Mouse (Mus musculus): ENCODE results near the gene Slc39a7. TPM values are rescaled to one million over a fixed set of nuclear protein-coding genes. Genes with fewer than 3 reads are reported as not detected.

Slc39a7 gene
- polyA plus RNA-seq, 2 experiments = 25.1 to 28.1 TPM

DNA sequence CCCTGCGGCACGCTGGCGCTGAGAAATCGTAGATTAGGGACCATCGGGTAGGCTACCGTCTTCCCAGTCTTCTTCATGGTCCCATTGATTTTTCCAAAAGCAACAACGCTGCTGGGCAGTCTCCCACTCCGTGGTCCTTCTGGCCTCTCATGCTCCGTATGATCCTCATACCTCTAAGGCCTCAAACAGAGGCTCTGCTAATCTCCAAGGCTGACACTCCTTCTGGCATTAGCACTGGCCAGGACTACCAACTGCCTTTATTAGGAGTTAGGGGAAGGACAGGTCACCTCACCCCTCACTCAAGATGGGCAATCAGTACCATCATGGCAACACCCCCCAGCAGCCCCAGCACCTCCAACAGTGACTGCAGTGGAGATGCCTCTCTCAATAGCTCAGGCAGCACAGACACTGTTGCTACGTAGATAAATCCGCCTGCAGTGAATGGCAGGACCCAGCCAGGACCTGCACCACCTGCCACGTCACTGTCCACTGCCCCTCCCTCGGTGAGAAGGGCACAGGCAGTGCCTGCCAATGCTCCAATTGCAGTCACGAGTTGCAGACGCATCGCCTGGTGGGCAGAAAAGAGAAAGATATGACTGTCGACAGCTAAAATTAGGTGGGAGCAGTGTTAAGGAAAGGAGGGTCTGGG lies 2.9 kb downstream of the Slc39a7 start:
- Histone ChIP-seq H3K4me3 (ENCODE audit: insufficient read depth in 1 of 2, low read depth in 2 of 2, low read length in 2 of 2) (no peak overlapping the region), H3K4me2 (ENCODE audit: low read depth) (peak overlapping the region; percentile 70; the same call in 1 of the 2 replicates), H3K4me1 (replicated peaks; ENCODE audit: control insufficient read depth in 2 of 2, insufficient read depth in 2 of 2, low read length in 1 of 2) (peaks cover 10 to 31% of the 10 kb centered on the region in 2 experiments), H3K27me3 (ENCODE audit: control insufficient read depth, insufficient read depth, low read length) (no peaks in the 10 kb centered on the region), H3K27ac (no peak overlapping the region), H3K9me3 (ENCODE audit: control insufficient read depth, low read length) (no peaks in the 10 kb centered on the region), H3K9ac (replicated peaks) (no peak overlapping the region), H3K36me3 (replicated peaks; ENCODE audit: control insufficient read depth, insufficient read depth, low read depth) (peaks cover 11% of the 10 kb centered on the region)
- 77% methylated on average over 17 of the region's 17 CpGs for WGBS (ENCODE audit: insufficient replicate concordance)
- TF ChIP-seq EP300 (IDR thresholded peaks at IDR 0.05; ENCODE audit: low read depth) = no peak
- no peak for TF ChIP-seq CTCF (IDR thresholded peaks at IDR 0.05; ENCODE audit: low read depth)
- DNase-seq (ENCODE audit: low read depth in 3 of 3, low spot score in 3 of 3) = no peak
- ATAC-seq (ENCODE audit: insufficient read depth) = no peak

DNA sequence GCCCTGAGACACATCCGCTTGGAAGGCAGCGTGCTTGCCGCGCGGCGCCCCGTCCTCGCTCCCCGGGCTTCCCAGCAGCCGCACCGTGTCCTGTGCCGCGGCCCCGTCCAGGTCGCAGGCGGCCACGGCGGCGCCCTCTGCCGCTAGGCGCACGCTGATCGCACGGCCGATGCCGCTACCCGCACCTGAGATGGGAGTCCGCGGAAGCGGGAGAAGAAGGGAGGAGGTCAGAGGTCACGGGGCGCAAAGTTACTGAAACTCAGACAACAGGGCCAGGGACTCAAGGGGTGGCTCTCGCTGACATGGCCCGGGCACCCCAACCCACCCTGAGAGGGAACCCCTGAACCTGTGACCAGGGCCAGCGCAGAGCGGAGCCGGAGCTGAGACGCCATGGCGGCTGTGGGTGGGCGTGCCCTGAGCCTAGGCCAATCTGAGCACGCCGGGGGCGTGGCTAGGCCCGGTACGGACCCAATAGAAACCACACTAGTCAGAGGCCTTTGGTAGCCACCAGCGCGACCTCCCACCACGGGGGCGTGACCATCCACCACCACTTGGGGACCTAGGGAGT lies 3.7 kb downstream of the Slc39a7 start, which contains the start of gene H2-Ke6:
TSS of gene H2-Ke6 (minus strand) at position 405 of the 568 bp plus-strand sequence.
- peaks cover 10 to 27% of the 10 kb centered on the region in 2 experiments for H3K4me1 ChIP-seq (replicated peaks; ENCODE audit: control insufficient read depth in 2 of 2, insufficient read depth in 2 of 2, low read length in 1 of 2)
- TF ChIP-seq EP300 (IDR thresholded peaks at IDR 0.05; ENCODE audit: low read depth) (no peak), CTCF (IDR thresholded peaks at IDR 0.05; ENCODE audit: low read depth) (peak; percentile 56)

DNA sequence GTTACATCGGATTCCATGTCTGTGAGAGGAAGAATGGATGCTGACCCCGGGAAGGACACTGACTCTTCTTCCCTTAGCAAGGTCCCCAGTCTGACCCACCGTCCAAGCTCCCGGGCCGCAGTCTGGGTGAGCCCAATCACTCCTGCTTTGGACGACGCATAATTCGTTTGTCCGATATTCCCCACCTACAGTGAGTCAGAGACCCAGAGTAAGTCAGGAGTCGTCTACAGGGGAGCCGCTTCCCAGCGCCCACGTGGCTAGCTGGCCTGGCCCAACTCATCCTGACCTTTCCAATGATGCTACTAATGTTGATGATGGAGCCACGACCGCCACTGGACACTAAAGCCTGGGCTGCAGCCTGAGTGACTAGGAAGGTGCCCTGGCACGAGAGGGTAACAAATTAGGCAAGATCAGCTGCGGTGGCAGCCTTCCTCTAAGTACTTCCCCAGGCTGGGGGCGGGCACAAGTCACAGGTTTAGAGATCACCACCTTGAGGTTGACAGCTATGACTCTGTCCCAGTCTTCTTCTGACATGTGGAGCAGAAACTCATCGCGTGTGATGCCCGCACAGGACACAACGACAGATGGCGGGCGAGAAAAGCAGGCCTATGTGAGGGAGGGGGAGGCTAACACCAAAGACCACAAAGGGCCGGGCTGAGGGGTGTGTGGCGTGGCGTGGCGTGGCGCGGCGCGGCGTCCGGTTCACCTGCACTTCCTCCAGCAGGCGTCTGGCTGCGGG lies 4.4 kb downstream of the Slc39a7 start:
- peak overlapping the region; percentile 9; the same call in 1 of the 2 replicates for H3K27ac ChIP-seq
- no peaks in the 10 kb centered on the region for H3K27me3 ChIP-seq (ENCODE audit: control insufficient read depth, insufficient read depth, low read length)
- peaks cover 11% of the 10 kb centered on the region for H3K36me3 ChIP-seq (replicated peaks; ENCODE audit: control insufficient read depth, insufficient read depth, low read depth)
- peak in 1 of 3 experiments; percentile 38 for DNase-seq (ENCODE audit: low read depth in 3 of 3, low spot score in 3 of 3)
- H3K4me2 ChIP-seq (ENCODE audit: low read depth) = peak overlapping the region; percentile 70
- 12% methylated on average over 36 of the region's 36 CpGs for WGBS (ENCODE audit: insufficient replicate concordance)
- no peaks in the 10 kb centered on the region for H3K9me3 ChIP-seq (ENCODE audit: control insufficient read depth, low read length)
- TF ChIP-seq CTCF (IDR thresholded peaks at IDR 0.05; ENCODE audit: low read depth) (no peak; the same call in 1 of the 2 replicates), EP300 (IDR thresholded peaks at IDR 0.05; ENCODE audit: low read depth) (no peak)
- H3K4me3 ChIP-seq (ENCODE audit: insufficient read depth in 1 of 2, low read depth in 2 of 2, low read length in 2 of 2) = peak overlapping the region; percentile 68 to 81
- H3K4me1 ChIP-seq (replicated peaks; ENCODE audit: control insufficient read depth in 2 of 2, insufficient read depth in 2 of 2, low read length in 1 of 2) = peaks cover 10 to 25% of the 10 kb centered on the region in 2 experiments
- no peak for ATAC-seq (ENCODE audit: insufficient read depth)
- H3K9ac ChIP-seq (replicated peaks) = peak overlapping the region; percentile 66

More for the DNA sequence above, 3.7 kb downstream of the Slc39a7 start, which contains the start of gene H2-Ke6:
- peak; percentile 77 for ATAC-seq (ENCODE audit: insufficient read depth)
- peaks cover 11% of the 10 kb centered on the region for H3K36me3 ChIP-seq (replicated peaks; ENCODE audit: control insufficient read depth, insufficient read depth, low read depth)
- no peaks in the 10 kb centered on the region for H3K27me3 ChIP-seq (ENCODE audit: control insufficient read depth, insufficient read depth, low read length)
- H3K4me3 ChIP-seq (ENCODE audit: insufficient read depth in 1 of 2, low read depth in 2 of 2, low read length in 2 of 2) = peak within 1 kb of the TSS; percentile 68 to 81
- H3K4me2 ChIP-seq (ENCODE audit: low read depth) = peak within 1 kb of the TSS; percentile 70
- DNase-seq (ENCODE audit: low read depth in 3 of 3, low spot score in 3 of 3) = peak; percentile 83 to 89 (median 87)
- H3K27ac ChIP-seq = peak within 1 kb of the TSS; percentile 9; the same call in 1 of the 2 replicates
- H3K9me3 ChIP-seq (ENCODE audit: control insufficient read depth, low read length) = no peaks in the 10 kb centered on the region
- peak within 1 kb of the TSS; percentile 66 for H3K9ac ChIP-seq (replicated peaks)
- under 1% methylated on average over 48 of the region's 49 CpGs for WGBS (ENCODE audit: insufficient replicate concordance)

DNA sequence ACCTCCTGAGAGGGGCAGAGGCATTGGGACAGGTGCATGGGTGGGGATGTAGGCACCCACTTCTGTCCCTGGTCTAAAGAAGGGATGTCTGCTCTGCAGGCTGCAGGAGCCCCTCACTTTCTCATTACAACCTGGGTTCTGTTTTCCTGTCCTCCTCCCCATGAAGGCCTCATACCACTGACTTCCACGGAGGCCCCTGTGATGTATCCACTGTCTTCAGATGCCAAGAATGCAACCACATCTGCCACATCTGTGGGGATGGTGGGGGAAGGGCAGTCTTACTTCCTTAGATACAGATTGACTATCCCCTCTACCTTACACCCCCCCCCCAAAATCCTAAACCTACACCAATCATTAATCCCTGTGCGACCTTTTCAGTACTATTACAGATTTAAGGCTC lies 5.3 kb downstream of the Slc39a7 start:
- peaks cover 11% of the 10 kb centered on the region for H3K36me3 ChIP-seq (replicated peaks; ENCODE audit: control insufficient read depth, insufficient read depth, low read depth)
- H3K9me3 ChIP-seq (ENCODE audit: control insufficient read depth, low read length) = no peaks in the 10 kb centered on the region
- no peak for ATAC-seq (ENCODE audit: insufficient read depth)
- H3K27me3 ChIP-seq (ENCODE audit: control insufficient read depth, insufficient read depth, low read length) = no peaks in the 10 kb centered on the region
- no peak overlapping the region for H3K4me2 ChIP-seq (ENCODE audit: low read depth)
- H3K27ac ChIP-seq = no peak overlapping the region
- H3K4me3 ChIP-seq (ENCODE audit: insufficient read depth in 1 of 2, low read depth in 2 of 2, low read length in 2 of 2) = no peak overlapping the region
- TF ChIP-seq EP300 (IDR thresholded peaks at IDR 0.05; ENCODE audit: low read depth) (no peak), CTCF (IDR thresholded peaks at IDR 0.05; ENCODE audit: low read depth) (no peak)
- no peak overlapping the region for H3K9ac ChIP-seq (replicated peaks)
- no peak for DNase-seq (ENCODE audit: low read depth in 3 of 3, low spot score in 3 of 3)
- H3K4me1 ChIP-seq (replicated peaks; ENCODE audit: control insufficient read depth in 2 of 2, insufficient read depth in 2 of 2, low read length in 1 of 2) = peaks cover 10 to 25% of the 10 kb centered on the region in 2 experiments
- WGBS (ENCODE audit: insufficient replicate concordance) = 42% methylated on average over 2 of the region's 2 CpGs
